8 mouse cellular contexts compared by ENCODE assay signal in genomic region chr14:31493901-31494300, GRCm38 (mm10). TPM values are rescaled to one million over a fixed set of nuclear protein-coding genes. Genes with fewer than 3 reads are reported as not detected.
DNase-seq lines count a peak whose midpoint lies in the region; ATAC-seq and TF ChIP-seq lines count a peak whose summit lies in the region.

No protein-coding gene starts in this region.

- peak overlapping the region; percentile 89 for H3K4me3 ChIP-seq in heart, embryonic 15.5 days
- H3K4me3 ChIP-seq in ES-Bruce4 (ENCODE audit: low read depth, low read length) = peak overlapping the region; percentile 99
- peak overlapping the region; percentile 92 for H3K4me3 ChIP-seq in hindbrain, embryonic 12.5 days
- peak overlapping the region; percentile 77 for H3K4me3 ChIP-seq in midbrain, embryonic 12.5 days

- TF ChIP-seq POLR2A in ES-Bruce4 (IDR thresholded peaks at IDR 0.05; ENCODE audit: insufficient read depth, low read length) = no peak

- DNase-seq in heart, postnatal 25 days (ENCODE audit: low spot score) = no peak
- DNase-seq in right cerebral cortex, postnatal 14 days = no peak
- DNase-seq in adrenal gland, postnatal 25 days = no peak
- DNase-seq in adrenal gland, postnatal 10 days = no peak

- H3K9ac ChIP-seq in heart, embryonic 15.5 days = peak overlapping the region; percentile 96
- peak overlapping the region; percentile 82 for H3K9ac ChIP-seq in ES-Bruce4 (ENCODE audit: low read depth, poor library complexity, severe bottlenecking)
- peak overlapping the region; percentile 93 for H3K9ac ChIP-seq in hindbrain, embryonic 12.5 days
- H3K9ac ChIP-seq in midbrain, embryonic 12.5 days (replicated peaks) = peak overlapping the region; percentile 90

- TF ChIP-seq CTCF in ES-Bruce4 (IDR thresholded peaks at IDR 0.05; ENCODE audit: low read depth, low read length) = no peak

- peaks cover 41% of the 10 kb centered on the region for H3K4me1 ChIP-seq in heart, embryonic 15.5 days (replicated peaks)
- H3K4me1 ChIP-seq in ES-Bruce4 (ENCODE audit: control insufficient read depth, insufficient read depth, low read length) = no peaks in the 10 kb centered on the region
- peaks cover 28% of the 10 kb centered on the region for H3K4me1 ChIP-seq in hindbrain, embryonic 12.5 days
- peaks cover 37% of the 10 kb centered on the region for H3K4me1 ChIP-seq in midbrain, embryonic 12.5 days

- H3K36me3 ChIP-seq in heart, embryonic 15.5 days = peaks cover 33% of the 10 kb centered on the region
- H3K36me3 ChIP-seq in ES-Bruce4 (ENCODE audit: control insufficient read depth, insufficient read depth, low read length, poor library complexity, severe bottlenecking) = peaks cover 21% of the 10 kb centered on the region
- peaks cover 42% of the 10 kb centered on the region for H3K36me3 ChIP-seq in hindbrain, embryonic 12.5 days
- H3K36me3 ChIP-seq in midbrain, embryonic 12.5 days = peaks cover 36% of the 10 kb centered on the region

- intact Hi-C loops in heart, postnatal 25 days (cut with DNase I) = loop anchor here (10.0 kb wide), 1 partner anchor 591 kb away; the partner anchor contains the start of genes Dph3 and Oxnad1

- H3K27ac ChIP-seq in heart, embryonic 15.5 days = no peak overlapping the region
- no peak overlapping the region for H3K27ac ChIP-seq in ES-Bruce4 (ENCODE audit: insufficient read depth, low read length)
- no peak overlapping the region for H3K27ac ChIP-seq in hindbrain, embryonic 12.5 days
- no peak overlapping the region for H3K27ac ChIP-seq in midbrain, embryonic 12.5 days (replicated peaks)

- no peak for TF ChIP-seq EP300 in ES-Bruce4 (IDR thresholded peaks at IDR 0.05; ENCODE audit: insufficient read depth, low read depth, low read length)

- WGBS in heart, embryonic 15.5 days = 37% methylated on average over 9 of the region's 9 CpGs
- 46% methylated on average over 9 of the region's 9 CpGs for whole genome bisulfite sequencing in hindbrain, embryonic 12.5 days
- WGBS in midbrain, embryonic 12.5 days = 49% methylated on average over 9 of the region's 9 CpGs

- H3K9me3 ChIP-seq in heart, embryonic 15.5 days (replicated peaks) = no peaks in the 10 kb centered on the region
- no peaks in the 10 kb centered on the region for H3K9me3 ChIP-seq in ES-Bruce4 (replicated peaks; ENCODE audit: control insufficient read depth, insufficient read depth, low read length, poor library complexity, severe bottlenecking)
- no peaks in the 10 kb centered on the region for H3K9me3 ChIP-seq in hindbrain, embryonic 12.5 days (replicated peaks)
- H3K9me3 ChIP-seq in midbrain, embryonic 12.5 days = no peaks in the 10 kb centered on the region

- peak overlapping the region; percentile 75 for H3K4me2 ChIP-seq in heart, embryonic 15.5 days
- H3K4me2 ChIP-seq in hindbrain, embryonic 12.5 days (replicated peaks) = peak overlapping the region; percentile 94
- peak overlapping the region; percentile 97 for H3K4me2 ChIP-seq in midbrain, embryonic 12.5 days (replicated peaks)

- H3K27me3 ChIP-seq in heart, embryonic 15.5 days = no peaks in the 10 kb centered on the region
- H3K27me3 ChIP-seq in ES-Bruce4 (ENCODE audit: control insufficient read depth, insufficient read depth, low read length, poor library complexity, severe bottlenecking) = no peaks in the 10 kb centered on the region
- no peaks in the 10 kb centered on the region for H3K27me3 ChIP-seq in hindbrain, embryonic 12.5 days
- H3K27me3 ChIP-seq in midbrain, embryonic 12.5 days = no peaks in the 10 kb centered on the region

- ATAC-seq in heart, embryonic 15.5 days (replicated peaks; ENCODE audit: insufficient number of reproducible peaks, insufficient read depth, low FRiP score, low read depth) = no peak
- ATAC-seq in hindbrain, embryonic 12.5 days (ENCODE audit: low FRiP score) = no peak
- no peak for ATAC-seq in midbrain, embryonic 12.5 days (ENCODE audit: low FRiP score, low read depth)

RNA-seq across cellular contexts. Expression of gene Eaf1, which starts 0.3 kb away (rescaled TPM):
- 10.1 and 13.6 TPM in 2 replicates for polyA plus RNA-seq in heart, embryonic 15.5 days (2015; fragmentation: Nextera tagmentation; extraction: Ambion mirVana)
- 10 to 100 TPM; 10.7 to 11.4 TPM for total RNA-seq in heart, postnatal 25 days (2021)
- polyA plus RNA-seq in ES-Bruce4 (2011; ENCODE audit: insufficient read depth, insufficient read length, low read depth, missing spikeins) = 42.5 and 46.1 TPM in 2 replicates
- polyA plus RNA-seq in hindbrain, embryonic 12.5 days (2016; fragmentation: Nextera tagmentation; extraction: Ambion mirVana) = 19.3 and 19.8 TPM in 2 replicates
- polyA plus RNA-seq in midbrain, embryonic 12.5 days (2016; fragmentation: Nextera tagmentation; extraction: Ambion mirVana) = 19.7 and 20.3 TPM in 2 replicates
- 41.4 and 50.6 TPM in 2 replicates for total RNA-seq in adrenal gland, postnatal 25 days (2021)
- 10 to 100 TPM; 30.9 to 38.7 TPM for total RNA-seq in adrenal gland, postnatal 10 days (2021)

RNA-seq across cellular contexts. Expression of gene Mettl6, which starts 0.9 kb away (rescaled TPM):
- 34.1 and 38.4 TPM in 2 replicates for polyA plus RNA-seq in heart, embryonic 15.5 days (2015; fragmentation: Nextera tagmentation; extraction: Ambion mirVana)
- total RNA-seq in heart, postnatal 25 days (2021) = 10 to 100 TPM in 1 of 2 experiments, 1 to 10 TPM in 1; 8.6 to 11.7 TPM
- polyA plus RNA-seq in ES-Bruce4 (2011; ENCODE audit: insufficient read depth, insufficient read length, low read depth, missing spikeins) = 82.0 and 93.4 TPM in 2 replicates
- 62.6 and 73.8 TPM in 2 replicates for polyA plus RNA-seq in hindbrain, embryonic 12.5 days (2016; fragmentation: Nextera tagmentation; extraction: Ambion mirVana)
- polyA plus RNA-seq in midbrain, embryonic 12.5 days (2016; fragmentation: Nextera tagmentation; extraction: Ambion mirVana) = 70.1 and 72.3 TPM in 2 replicates
- 24.4 and 24.5 TPM in 2 replicates for total RNA-seq in adrenal gland, postnatal 25 days (2021)
- 10 to 100 TPM; 19.7 to 24.1 TPM for total RNA-seq in adrenal gland, postnatal 10 days (2021)

RNA-seq across cellular contexts. Expression of gene Sh3bp5, which starts 58.0 kb away (rescaled TPM):
- 21.4 and 28.4 TPM in 2 replicates for polyA plus RNA-seq in heart, embryonic 15.5 days (2015; fragmentation: Nextera tagmentation; extraction: Ambion mirVana)
- total RNA-seq in heart, postnatal 25 days (2021) = 10 to 100 TPM; 41.0 to 58.1 TPM
- polyA plus RNA-seq in ES-Bruce4 (2011; ENCODE audit: insufficient read depth, insufficient read length, low read depth, missing spikeins) = 8.6 TPM in 2 replicates
- polyA plus RNA-seq in hindbrain, embryonic 12.5 days (2016; fragmentation: Nextera tagmentation; extraction: Ambion mirVana) = 54.9 and 68.0 TPM in 2 replicates
- 43.3 and 46.8 TPM in 2 replicates for polyA plus RNA-seq in midbrain, embryonic 12.5 days (2016; fragmentation: Nextera tagmentation; extraction: Ambion mirVana)
- 112 and 134 TPM in 2 replicates for total RNA-seq in adrenal gland, postnatal 25 days (2021)
- total RNA-seq in adrenal gland, postnatal 10 days (2021) = 100 to 1,000 TPM; 107 to 135 TPM
